Mouse (Mus musculus) myocyte (in vitro differentiated cells): ENCODE measurements around the gene Gm10382.

ENCODE experiments used
- CEBPB ChIP-seq: IDR thresholded peaks from 2 replicates; pipeline ENCODE4 v1.6.1; 2011; ENCODE audit warnings: mild to moderate bottlenecking, moderate library complexity; ENCODE audit not compliant: poor library complexity, insufficient read depth, severe bottlenecking
- E2F4 ChIP-seq: IDR thresholded peaks from one replicate; pipeline ENCODE4 v1.6.1; 2011; ENCODE audit warnings: mild to moderate bottlenecking, control low read depth, moderate library complexity; ENCODE audit not compliant: insufficient read depth
- MAX ChIP-seq: IDR thresholded peaks from one replicate; pipeline ENCODE4 v1.6.1; 2011; ENCODE audit warnings: low read depth, mild to moderate bottlenecking, control low read depth
- MYOD1 ChIP-seq, 3 experiments: IDR thresholded peaks; one replicate each; pipeline ENCODE4 v1.6.1; 2011; ENCODE audit warnings: control low read depth in 2 of 3, low read depth in 2 of 3, mild to moderate bottlenecking in 2 of 3, moderate library complexity in 1 of 3; ENCODE audit not compliant: insufficient read length in 2 of 3, control insufficient read depth in 1 of 3
- MYOG ChIP-seq, 3 experiments: IDR thresholded peaks; one replicate each; pipeline ENCODE4 v1.6.1; 2011; ENCODE audit warnings: control low read depth in 2 of 3, low read depth in 2 of 3, mild to moderate bottlenecking in 2 of 3; ENCODE audit not compliant: insufficient read length in 2 of 3, control insufficient read depth in 1 of 3, insufficient read depth in 1 of 3
- POLR2A ChIP-seq: IDR thresholded peaks from one replicate; pipeline ENCODE4 v1.6.1; 2011; ENCODE audit warnings: low read depth, mild to moderate bottlenecking, control low read depth, moderate library complexity; ENCODE audit not compliant: insufficient read length
- POLR2AphosphoS2 ChIP-seq: IDR thresholded peaks from one replicate; pipeline ENCODE4 v1.6.1; 2011; ENCODE audit warnings: low read depth, control low read depth; ENCODE audit not compliant: insufficient read length
- REST ChIP-seq: IDR thresholded peaks from one replicate; pipeline ENCODE4 v1.6.1; 2011; ENCODE audit warnings: mild to moderate bottlenecking, control low read depth, moderate library complexity; ENCODE audit not compliant: insufficient read depth, insufficient read length
- TCF12 ChIP-seq: IDR thresholded peaks from one replicate; pipeline ENCODE4 v1.6.1; 2011; ENCODE audit warnings: mild to moderate bottlenecking, control low read depth; ENCODE audit not compliant: poor library complexity, insufficient read depth, severe bottlenecking
- TCF3 ChIP-seq: IDR thresholded peaks from one replicate; pipeline ENCODE4 v1.6.1; 2011; ENCODE audit warnings: low read depth, control low read depth; ENCODE audit not compliant: insufficient read length
- USF1 ChIP-seq: IDR thresholded peaks from one replicate; pipeline ENCODE4 v1.6.1; 2011; ENCODE audit warnings: low read depth, mild to moderate bottlenecking, control low read depth, moderate library complexity

- TF ChIP-seq POLR2A (no peak), TCF12 (no peak), POLR2AphosphoS2 (no peak), CEBPB (no peak), MYOD1 (IDR thresholded peaks at IDR 0.05; ENCODE audit: control insufficient read depth in 1 of 3, insufficient read length in 2 of 3, low read depth in 2 of 3) (no peak), MAX (no peak), E2F4 (no peak), MYOG (IDR thresholded peaks at IDR 0.05; ENCODE audit: control insufficient read depth in 1 of 3, insufficient read depth in 1 of 3, insufficient read length in 2 of 3, low read depth in 2 of 3) (no peak), USF1 (no peak), REST (no peak), TCF3 (no peak)
These were observed 28.1 kb upstream of the Gm10382 start for GRCm38 (mm10) chr5:125360981-125361510.
